Mouse (Mus musculus) frontal cortex, adult (tissue): ENCODE measurements around the gene Lancl2.

Experiments
- ATAC-seq: cut with Nextera tagmentation; 2 replicates; pipeline ENCODE4 v1.9.2; 2017; ENCODE audit warnings: mild to moderate bottlenecking, moderate library complexity, mixed read lengths; ENCODE audit not compliant: low TSS enrichment

Gene Lancl2

DNA sequence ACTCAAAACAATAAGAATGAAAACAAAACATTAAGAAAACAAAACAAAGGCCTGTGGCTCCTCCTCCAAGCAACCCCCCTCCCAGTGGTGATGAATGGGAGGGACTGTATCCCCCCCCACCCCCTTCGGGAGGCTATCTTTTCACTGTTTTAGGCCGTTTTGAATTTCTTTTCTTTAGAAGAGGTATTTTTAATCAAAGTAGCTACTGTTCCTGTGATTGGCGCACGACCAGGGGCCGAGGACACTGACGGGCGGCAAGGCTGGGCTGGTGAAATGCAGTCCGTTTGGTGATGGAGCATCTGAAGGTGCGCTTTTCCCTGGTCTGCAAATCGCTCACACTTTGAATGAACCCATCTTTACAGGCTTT, at the start of gene Lancl2:
Gene Lancl2 (plus strand): TSS at position 165 of the 367 bp plus-strand sequence.
- peak; percentile 21 for ATAC-seq

DNA sequence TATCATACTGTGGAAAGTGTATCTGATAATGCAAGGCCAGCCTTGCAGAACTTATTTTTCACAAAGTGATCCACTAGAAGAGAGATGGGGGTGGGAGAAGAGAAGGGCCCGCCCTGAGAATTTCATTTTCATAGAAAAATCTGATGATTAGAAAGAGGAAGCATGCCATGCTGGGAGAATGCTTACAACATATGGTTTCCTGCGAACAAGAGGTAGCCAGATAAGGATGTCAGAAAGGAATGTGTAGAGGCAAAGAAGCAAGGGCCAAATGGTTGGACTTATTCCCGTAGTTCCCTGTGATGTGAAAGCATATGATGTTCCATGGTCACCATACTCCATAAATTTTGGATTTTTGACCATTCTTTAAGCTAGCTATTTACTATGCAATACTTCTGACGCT, 41.0 kb upstream of the Lancl2 start:
- ATAC-seq, result no peak

DNA sequence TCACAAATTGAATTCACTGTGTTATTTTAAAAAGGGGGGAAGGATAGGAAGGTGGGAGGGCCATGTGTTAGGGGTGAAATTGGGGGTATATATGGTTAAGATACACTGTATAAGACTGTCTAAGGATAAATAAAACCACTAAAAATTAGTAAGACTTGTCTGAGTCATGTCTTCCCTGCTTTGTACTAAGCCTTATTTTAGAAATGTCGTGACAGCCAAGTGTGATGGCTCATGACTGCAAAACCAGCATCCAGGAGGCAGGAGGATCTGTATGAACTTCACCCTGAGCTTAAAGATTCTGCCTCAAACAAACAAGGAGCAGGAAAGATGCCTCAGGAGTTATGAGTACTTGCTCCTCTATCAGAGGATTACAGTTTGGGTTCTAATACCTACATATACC, 18.2 kb upstream of the Lancl2 start:
- ATAC-seq, result peak; percentile 98

DNA sequence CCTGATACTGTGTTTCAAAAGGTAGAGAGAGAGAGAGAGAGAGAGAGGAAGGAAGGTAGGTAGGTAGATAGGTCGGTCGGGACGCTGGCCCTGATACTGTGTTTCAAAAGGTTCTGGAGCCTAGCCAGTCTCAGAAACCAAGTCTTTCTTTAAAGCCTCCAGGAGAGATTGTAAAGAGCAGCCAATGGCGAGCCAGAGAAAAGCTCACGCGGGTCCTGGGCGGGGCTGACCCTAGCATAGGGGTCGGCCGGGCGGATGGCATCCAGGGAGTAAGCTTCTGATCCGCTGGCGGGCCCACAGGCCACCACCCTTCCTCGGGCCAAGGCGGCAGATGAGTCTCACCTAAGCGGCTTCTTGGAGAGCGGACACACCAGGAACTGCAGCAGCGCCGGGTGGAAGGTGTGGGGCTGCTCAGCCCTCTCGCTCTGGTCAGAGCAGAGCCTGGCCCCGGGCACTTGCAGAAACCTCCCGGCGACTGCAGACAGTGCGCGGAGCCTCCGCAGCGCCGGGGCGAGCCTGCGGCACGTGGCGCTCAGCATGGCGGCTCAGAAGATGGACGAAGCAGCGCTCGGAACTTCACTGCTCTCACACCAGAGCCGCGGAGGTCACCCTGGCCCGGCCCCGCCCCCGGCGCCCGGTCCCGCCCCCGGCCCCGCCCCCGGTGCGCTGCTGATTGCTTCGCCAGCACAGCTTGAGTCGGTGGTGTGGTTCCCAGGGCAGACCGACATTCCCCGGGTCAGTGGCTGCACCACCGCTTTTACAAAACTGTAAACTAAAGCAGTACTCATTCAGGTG, 10.7 kb upstream of the Lancl2 start, which contains the start of gene Pyurf:
Gene Pyurf (minus strand): TSS at position 612 of the 795 bp plus-strand sequence.
- ATAC-seq, result peak; percentile 96

DNA sequence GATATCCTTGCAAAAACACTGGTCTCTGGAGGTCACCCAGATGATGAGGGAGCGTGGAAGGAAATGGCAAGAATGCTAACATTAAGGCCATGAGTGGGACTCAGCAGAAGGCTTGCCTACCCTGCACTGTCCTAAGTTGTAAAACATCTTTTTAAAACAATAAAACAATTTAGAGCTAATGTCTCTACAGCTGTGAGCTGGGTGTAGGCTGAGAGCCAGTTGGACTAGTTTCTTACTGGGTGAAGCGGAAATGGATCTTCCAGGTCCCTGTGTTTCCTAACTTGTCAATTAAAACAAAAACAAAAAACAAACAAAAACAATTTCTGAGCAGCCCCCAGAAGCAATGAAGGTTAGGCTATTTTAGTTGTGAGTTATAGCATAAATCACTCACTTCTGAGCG, 9.2 kb upstream of the Lancl2 start:
- no peak for ATAC-seq

DNA sequence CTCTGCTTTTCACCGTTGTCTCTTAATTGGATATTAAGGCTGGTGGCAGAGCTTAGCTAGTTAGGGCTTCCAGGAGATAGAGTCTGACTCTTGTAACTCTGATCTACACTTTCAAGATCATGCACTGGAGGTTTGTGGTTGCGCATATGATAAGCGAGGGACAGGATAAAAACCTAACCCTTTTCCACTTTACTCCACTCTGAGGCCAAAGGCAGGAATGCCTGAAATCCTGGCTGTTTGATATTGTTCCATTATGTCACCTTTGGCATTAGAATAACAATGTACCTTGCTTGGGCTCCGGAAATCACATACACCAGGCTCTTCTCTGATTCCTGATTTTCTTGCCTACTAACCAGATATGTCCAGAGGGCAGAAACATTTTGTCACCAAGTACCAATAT, 654 bp upstream of the Lancl2 start:
- no peak for ATAC-seq

DNA sequence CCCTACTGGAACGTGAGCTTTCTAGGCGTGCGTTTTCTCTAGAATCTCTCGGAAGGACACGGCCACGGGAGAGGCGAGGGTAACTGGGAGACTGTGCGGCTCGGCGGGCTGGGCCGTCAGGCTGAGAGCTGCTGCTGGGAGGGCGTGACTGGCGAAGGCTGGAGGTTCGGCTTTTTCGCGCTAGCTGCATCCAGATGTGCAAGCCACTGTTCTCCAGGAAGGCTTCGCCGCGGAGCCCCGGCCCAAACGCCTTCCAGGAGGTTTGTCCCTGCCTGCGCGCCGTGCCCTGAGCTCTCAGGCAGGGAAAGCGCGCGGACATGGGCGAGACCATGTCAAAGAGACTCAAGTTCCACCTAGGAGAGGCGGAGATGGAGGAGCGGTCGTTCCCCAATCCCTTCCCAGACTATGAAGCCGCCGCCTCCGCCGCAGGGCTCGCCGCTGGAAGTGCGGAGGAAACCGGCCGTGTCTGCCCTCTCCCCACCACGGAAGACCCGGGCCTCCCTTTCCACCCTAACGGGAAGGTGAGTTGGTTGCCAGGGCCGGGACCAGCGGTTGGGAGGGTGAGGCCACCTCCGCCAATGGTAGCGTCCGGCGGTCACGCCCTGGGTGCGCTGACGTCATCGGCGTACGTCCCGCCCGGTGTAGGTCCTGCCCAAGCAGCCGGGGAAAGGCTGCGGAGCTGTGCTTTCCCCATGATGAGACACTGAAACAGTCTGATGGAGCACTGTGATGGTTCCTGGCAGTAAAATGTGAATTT, 581 bp downstream of the Lancl2 start:
- peak; percentile 87 for ATAC-seq

DNA sequence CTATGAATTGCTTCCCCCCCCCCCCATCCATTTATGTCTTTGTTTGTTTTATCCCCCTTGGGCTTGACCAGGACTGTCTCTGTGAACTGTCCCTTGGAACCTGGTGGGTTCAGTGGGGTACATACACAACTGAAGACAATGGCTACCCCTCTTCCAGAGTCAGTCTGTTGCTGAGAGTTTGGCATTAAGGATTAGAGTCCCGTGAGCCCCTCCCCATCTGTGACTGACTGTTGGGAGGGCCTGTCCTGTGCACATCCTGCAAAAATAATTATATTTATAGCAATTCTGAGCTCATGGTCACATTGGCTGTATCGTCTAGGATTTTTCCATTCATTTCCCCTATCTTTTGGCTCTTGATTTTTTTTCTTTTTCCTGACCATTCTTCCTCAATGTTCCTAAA, 1.4 kb downstream of the Lancl2 start:
- peak; percentile 22 for ATAC-seq

DNA sequence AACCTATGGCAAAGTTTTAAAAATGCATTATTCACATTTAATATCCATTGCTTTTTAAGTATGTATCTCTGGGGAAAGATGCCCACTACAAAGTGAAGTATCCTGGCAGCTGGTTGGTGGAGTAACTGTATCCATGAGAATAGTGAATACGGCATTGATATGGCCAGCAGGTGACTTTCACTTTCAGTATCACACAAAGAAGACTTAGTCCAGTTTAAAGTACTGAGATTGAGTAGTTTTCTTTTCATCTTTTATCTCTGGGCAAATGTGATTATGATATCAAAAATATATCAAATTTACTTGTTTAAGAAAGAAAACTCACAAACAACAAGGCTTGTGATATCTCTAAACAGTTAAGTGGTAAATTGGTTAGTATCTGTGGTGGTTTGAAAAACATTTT, 4.4 kb downstream of the Lancl2 start:
- no peak for ATAC-seq

DNA sequence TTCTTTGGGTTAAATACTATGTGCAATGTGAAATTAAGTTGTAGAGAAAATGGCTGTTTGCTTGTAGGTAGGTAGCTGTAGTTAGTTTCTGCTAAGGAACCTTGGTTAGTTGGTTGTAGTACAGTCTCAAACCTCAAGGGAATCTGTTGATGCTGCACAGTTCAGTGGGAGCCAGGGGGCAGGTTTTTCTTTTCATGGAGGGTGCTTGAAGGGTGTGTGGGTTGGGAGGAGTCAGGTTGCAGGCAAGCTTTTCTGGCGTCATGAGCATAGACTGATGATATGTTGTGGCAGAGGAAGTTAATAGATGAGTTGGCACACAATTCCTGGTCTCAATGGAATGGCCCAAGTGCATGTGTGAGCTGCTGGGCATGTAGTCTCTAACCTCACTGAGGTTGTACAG, 9.4 kb downstream of the Lancl2 start:
- ATAC-seq, result peak; percentile 24; the same call in 1 of the 2 replicates

DNA sequence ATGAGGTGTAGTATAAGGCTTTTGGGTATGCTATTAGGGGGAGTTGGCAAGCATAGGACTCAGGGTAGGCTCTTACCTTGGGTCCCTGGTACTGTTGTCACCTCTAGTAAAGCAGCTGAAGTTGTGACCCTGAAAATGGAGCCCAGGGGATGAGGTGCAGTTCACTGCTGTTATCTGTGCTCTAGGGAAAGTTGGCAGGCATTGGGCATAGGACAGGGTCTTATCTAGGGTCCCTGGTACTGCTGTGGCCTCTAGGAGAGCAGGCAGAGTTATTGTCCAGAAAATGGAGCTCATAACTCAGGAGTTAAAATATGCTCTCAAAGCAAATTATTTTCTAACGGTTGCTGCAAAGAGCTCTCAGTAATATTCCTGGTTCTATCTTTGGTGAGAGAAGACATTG, 19.0 kb downstream of the Lancl2 start:
- no peak for ATAC-seq

DNA sequence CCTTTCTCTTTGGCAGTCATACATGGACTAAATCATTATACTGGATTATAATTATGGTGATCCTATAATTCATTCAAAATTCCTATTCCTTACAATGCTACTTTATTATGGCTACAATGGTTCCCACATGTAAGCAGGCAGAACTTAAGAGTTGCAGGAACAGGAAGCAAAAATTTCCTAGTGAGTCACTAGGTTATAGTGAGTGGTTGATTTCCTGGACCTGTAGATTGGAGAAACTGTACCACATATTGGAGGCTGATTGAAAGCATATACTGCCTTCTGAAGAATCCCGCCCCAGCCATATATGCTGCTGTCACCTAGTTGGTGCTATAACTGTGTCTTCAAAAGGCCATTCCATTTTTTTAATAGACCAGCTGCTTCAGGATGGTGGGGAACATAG, 40.4 kb downstream of the Lancl2 start:
- no peak for ATAC-seq

DNA sequence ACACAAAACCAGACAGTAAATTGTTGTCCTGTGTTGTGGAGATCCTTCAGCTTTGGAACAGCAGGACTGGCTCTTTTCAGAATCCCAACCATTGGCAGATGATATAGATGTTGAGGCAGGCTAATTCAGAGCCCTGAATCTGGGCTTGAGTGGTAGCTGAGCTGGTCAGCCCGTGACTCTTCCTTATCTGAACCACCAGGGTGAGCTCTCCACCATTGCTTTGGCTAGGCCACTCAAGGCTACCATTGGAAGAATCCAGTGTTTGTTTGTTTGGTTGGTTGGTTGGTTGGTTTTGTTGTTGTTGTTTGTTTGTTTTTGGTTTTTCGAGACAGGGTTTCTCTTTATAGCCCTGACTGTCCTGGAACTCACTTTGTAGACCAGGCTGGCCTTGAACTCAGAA, 41.0 kb downstream of the Lancl2 start:
- peak; percentile 55; the same call in 1 of the 2 replicates for ATAC-seq

DNA sequence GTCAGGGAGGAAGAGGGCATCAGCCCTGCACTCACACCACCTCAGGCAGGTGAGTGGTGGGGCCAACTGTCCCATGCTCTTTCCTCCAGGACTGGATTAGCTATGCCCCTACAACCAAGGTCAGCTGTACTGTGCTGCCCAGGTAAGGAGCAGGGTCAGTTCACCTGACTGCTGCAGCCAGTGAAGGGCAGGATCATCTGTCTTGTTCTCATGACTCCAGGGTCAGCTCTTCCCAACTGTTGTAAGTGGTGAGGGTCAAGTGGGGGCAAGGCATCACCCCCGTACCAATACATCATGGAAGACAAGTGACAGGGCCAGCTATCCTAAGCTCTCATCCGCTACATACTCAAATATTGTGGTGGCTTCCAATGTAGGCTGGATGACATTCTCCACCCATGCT, 41.8 kb downstream of the Lancl2 start:
- no peak for ATAC-seq

DNA sequence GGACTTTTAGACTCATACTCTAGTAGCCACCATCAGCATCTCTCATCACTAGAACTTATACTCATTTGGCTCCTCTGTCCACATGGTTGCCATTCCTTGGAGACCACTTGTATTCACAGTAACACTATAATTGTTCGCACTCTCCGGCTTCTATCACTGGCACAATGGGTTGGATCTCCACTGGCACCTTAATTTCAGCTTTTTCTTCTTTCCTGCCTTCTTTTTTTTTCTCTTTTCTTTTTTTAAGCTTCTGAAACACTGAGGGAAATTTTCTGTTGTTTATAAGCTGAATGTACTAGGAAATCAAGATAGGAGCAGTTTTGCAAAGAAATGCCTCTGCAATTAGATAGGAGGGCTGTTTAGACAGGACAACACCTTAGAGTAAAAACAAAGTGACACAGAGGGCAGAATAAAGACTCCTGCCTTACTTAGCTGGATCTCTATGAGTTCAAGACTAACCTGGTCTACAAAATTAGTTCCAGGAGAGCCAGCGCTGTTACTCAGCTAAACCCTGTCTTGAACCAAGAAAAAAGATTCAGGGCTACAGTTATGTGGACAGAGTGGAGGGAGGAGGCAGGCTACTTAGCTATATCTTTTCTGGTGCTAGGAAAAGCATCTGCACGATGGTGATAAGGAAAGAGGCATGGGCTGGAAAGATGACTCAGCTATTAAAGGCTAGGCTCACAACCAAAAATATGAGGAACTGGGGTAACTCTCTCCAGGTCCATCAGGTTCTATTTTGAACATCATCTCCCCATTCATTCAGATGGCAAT, 42.8 kb downstream of the Lancl2 start:
- peak; percentile 51 for ATAC-seq

DNA sequence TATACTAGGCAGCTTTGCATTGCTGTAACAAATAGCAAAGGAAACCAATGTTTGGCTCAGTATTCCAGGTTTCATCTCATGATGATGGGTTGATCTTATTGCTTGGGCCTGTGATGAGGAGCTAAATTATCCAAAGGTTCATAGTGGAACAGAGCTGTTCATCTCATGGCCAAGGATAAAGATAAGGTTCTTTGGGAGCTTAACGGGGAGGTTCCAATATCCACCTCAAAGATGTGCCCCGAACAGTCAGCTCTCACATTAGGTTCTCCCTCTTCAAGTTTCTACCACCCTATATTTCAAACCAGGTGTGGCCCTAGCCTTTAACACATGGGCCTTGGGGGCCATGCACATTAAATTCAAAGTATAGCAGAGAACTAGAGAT, 43.4 kb downstream of the Lancl2 start:
- no peak for ATAC-seq

DNA sequence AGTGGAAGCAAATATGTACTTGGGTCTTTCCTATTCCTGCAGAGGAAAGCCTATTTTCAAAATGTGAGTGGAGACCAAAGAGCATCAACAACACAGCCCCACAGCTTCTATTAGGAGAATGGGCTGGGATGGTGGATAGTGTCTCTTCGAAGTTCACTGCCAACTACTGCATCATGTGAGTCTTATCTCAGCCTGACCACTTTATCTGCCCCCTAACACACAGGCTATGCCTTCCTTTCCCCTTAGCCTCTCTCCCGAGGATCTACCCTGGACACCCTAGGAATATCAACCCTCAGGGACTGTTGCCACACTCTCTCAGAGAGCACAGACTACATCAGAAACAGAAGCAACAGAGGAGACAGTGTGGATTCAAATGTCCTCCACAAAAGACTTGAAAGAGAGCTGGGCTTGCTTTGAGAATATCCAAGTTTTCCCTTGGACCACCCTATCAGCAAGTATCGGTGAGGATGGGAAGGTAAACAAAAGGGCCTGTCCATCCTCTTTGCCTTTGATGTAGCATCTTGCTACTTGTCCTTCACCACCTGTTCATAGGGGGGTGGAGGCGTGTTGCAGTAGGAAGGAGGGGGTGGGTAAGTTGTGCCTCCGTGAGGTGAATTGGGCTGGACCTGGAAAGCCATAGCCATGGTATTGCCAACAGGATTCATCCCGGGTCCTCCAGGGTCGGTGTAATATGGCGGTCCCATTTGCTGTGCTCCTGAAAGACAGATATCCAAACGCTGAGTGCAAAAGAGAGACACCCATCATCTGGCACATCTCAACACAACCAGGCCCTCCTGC, 51.8 kb downstream of the Lancl2 start:
- no peak for ATAC-seq

DNA sequence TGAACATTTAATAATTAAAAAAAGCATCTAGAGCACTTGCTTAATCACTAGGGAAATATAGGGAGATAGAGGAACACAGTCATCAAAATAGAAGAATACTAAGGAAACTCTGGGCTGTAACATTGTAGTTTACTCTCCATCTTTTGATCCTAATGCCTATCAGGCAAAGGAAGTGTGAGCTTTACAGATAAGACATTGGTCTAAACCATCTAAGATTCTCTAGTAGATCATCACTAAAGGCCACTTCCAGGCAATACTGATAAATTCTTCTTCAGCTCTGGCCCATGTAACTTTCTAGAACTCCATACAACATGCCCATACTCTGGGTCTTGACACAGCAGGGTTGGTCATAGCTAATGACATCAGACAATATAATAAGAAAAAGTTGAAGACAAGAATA, 60.7 kb downstream of the Lancl2 start:
- no peak for ATAC-seq

DNA sequence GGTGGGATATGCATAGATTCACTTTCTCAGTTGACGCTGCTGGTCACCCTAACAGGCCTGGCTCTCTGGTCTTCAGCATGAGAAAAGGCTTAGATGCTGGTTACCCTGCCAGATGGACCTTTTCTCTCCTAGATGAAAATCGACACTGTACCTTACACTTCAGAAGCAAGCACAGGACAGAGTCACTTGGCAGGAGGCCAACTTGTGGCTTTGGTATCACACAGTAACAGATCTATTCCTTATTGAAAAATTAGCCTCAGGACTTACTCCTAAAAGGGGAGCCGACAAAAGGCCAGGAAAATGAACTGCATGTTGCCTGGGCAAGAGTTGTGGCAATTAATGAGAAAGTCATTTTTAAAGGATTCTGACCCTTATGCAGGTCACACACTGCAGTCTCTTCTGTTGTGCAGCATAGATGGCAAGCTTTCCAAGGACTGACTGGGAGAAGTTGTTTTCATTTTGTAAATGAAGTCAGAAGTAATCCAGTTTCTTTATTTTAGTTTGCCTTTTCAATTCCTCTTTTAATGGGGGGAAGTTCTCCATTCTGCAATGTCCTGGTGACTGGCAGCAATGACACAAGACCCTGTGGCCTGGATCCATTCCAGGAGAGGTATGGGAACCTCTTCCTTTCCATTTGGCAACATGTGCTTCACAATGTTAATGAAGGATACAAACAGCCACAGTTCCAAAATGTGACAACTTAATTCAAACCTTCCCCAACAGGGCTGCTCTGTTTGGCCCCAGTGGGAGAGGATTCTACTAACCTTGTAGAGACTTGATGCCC, 62.9 kb downstream of the Lancl2 start:
- ATAC-seq, result no peak

DNA sequence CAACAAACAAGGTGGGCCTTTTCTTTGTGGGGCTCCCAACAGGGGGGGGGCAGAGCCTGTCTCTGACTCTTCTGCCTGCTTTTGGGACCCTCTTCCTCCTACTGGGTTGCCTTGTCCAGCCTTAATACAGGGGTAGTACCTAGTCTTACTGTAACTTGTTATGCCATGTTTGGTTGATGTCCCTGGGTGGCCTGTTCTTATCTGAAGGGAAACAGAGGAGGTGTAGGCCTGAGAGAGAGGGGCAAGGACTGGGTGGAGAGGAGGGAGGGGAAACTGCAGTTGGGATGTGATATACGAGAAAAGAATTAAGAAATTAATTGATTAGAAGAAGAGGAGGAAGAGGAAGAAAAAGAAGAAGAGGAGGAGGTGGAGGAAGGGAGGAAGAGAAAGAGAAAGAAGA, 63.9 kb downstream of the Lancl2 start:
- no peak for ATAC-seq
